Mouse (Mus musculus) adrenal gland (tissue): ENCODE data around the gene Tm7sf2.

ENCODE experiments used
- intact Hi-C: fragments of 180-260 bp; cut with DNase I; formaldehyde crosslinking; loops from one replicate; pipeline ENCODE4 v1.15.1; 2025

Tm7sf2 gene

GRCm38 (mm10) chr19:6070571-6071250, 2.5 kb upstream of the Tm7sf2 start:
- intact Hi-C loops: no loop called here

- intact Hi-C loops: no loop called here
Measured at GRCm38 (mm10) chr19:6069851-6070250, 1.7 kb upstream of the Tm7sf2 start.

- intact Hi-C loops: no loop called here
Measured at GRCm38 (mm10) chr19:6068951-6069350, 778 bp upstream of the Tm7sf2 start.

- intact Hi-C loops: no loop called here
Measured at GRCm38 (mm10) chr19:6067011-6067723, 1.0 kb downstream of the Tm7sf2 start.

- intact Hi-C loops: no loop called here
Measured at GRCm38 (mm10) chr19:6066571-6066970, 1.6 kb downstream of the Tm7sf2 start.

GRCm38 (mm10) chr19:6063081-6063480, 5.1 kb downstream of the Tm7sf2 start:
- intact Hi-C loops: no loop called here

GRCm38 (mm10) chr19:6062418-6062817, 5.8 kb downstream of the Tm7sf2 start:
- intact Hi-C loops: no loop called here

GRCm38 (mm10) chr19:6061641-6062302, 6.4 kb downstream of the Tm7sf2 start:
- intact Hi-C loops: no loop called here

- intact Hi-C loops: no loop called here
Measured at GRCm38 (mm10) chr19:6061021-6061533, 7.1 kb downstream of the Tm7sf2 start, which contains the start of gene Znhit2. Znhit2 (plus strand) TSS chr19:6061192.

GRCm38 (mm10) chr19:6058966-6059365, 9.2 kb downstream of the Tm7sf2 start:
- intact Hi-C loops: no loop called here

- intact Hi-C loops: no loop called here
Measured at GRCm38 (mm10) chr19:6058513-6058912, 9.7 kb downstream of the Tm7sf2 start.

- intact Hi-C loops: no loop called here
Measured at GRCm38 (mm10) chr19:6057313-6058096, 10.7 kb downstream of the Tm7sf2 start, which contains the start of the genes Mrpl49 and Fau. Mrpl49 (minus strand) TSS chr19:6057785. Fau (plus strand) TSS chr19:6057844.

- intact Hi-C loops: no loop called here
Measured at GRCm38 (mm10) chr19:6056696-6057095, 11.5 kb downstream of the Tm7sf2 start.

- intact Hi-C loops: no loop called here
Measured at GRCm38 (mm10) chr19:6054296-6054695, 13.9 kb downstream of the Tm7sf2 start.

- intact Hi-C loops: no loop called here
Measured at GRCm38 (mm10) chr19:6052516-6052915, 15.7 kb downstream of the Tm7sf2 start.

- intact Hi-C loops: no loop called here
Measured at GRCm38 (mm10) chr19:6048681-6049410, 19.3 kb downstream of the Tm7sf2 start.

GRCm38 (mm10) chr19:6047899-6048166, 20.3 kb downstream of the Tm7sf2 start:
- intact Hi-C loops: no loop called here

- intact Hi-C loops: no loop called here
Measured at GRCm38 (mm10) chr19:6047154-6047898, 20.8 kb downstream of the Tm7sf2 start.

- intact Hi-C loops: no loop called here
Measured at GRCm38 (mm10) chr19:6046294-6047153, 21.6 kb downstream of the Tm7sf2 start, which contains the start of gene Syvn1. Syvn1 (plus strand) TSS chr19:6046576.
